Mouse (Mus musculus) lung, postnatal 25 days (tissue): ENCODE results near the gene Rorb.

ENCODE experiments used
- DNase-seq: peaks from one replicate; pipeline ENCODE4 v3.0.0; 2022; ENCODE audit warnings: low spot score

The Rorb gene

DNA sequence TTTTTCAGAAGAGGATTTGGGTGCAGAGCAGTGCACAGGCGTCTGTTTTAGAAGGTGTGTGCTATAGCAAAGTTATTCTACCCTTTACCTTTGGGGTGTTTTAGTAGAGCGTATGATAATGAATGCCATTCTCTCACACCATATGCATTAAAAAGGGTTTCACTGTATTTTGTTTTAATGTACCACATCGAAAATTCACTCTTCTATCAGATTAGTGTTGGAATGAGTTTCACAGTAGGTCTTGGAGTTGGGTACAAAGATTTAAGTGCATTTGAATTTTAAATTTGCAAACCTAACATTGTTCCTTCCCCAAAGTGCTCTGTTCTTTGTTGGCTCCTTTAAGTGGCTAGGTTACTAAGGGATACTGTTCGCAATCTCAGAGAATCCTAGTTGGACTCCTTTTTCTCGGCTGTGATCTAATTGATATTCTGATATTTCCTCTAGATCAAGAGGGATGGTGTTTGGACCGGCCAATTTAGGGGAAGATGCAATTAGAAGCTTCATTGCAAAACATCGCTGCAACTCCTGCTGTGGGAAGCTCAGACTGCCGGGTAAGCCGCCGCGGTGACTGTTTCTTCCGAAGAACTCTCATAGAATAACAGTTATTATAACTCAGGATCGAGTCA is 222.4 kb downstream of the Rorb start:
- no peak for DNase-seq

DNA sequence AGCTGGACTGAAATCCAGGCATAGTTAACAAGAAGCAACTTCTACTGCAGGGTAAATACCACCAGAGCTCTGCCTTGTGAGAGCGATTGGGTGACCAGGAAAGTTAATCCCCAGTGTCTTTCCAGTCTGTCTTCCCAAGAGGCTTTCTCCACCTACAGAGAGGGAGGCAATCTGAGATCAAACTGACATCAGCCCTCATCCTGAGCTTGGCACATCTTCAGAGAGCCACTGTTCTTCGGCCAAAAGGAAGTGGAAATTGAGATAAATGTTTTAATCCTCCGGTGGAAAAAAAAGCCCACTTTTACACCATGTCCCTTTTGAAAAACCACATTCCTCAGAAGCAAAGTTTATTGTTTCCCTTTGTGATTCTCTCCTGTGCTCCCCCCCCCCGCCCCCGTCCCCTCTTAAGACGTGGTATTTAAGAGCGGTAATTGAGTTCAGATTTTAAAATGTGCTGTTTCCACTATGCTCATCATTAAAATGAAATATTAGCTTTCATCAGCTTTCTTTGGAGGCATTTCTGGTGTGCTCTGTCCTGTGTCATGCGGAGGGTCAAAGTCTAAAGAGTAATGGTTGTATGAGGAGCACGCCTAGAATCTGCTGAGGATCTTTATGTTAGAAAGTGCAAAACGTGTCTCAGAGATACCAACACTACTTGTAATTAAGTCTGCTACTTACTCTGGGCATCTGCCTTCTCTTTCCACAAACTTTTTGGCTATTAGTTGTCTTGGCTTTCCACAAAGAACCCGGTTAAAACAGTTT is 223.2 kb downstream of the Rorb start:
- no peak for DNase-seq

DNA sequence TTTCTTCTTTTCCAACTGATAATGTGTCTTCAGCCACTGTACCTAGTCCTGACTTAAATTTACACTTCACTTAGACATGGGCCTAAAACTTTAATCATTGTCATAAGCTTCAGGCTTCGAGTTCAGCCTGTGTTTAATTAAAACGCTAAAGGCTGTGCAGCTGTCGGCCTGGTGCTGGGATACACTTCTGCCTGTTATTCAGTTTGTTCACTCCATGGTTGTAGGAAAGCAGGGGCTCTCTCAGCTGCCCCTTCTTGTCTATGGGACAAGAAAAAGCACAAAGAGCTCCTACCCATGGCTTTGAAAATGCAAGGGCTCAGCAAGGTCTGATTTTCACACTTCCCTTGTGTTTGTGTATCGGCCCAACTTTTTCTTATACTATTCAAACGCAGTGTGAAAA is 229.8 kb downstream of the Rorb start:
- no peak for DNase-seq
